Mouse (Mus musculus): ENCODE measurements at regions not wholly inside any gene's neighbourhood (a gene's known extent, or its start where the extent isn't known, plus 50 kb on each side); places are given as distances from the start of the nearest gene placed in this dataset.
A peak's percentile ranks its signal among the peaks of the same experiment; 100 is the strongest.

GRCm38 (mm10) chr8:126877039-126877365, 68.6 kb downstream of the Tomm20 start:
- WGBS: 74% methylated on average over 9 of the region's 9 CpGs
- ATAC-seq (replicated peaks; ENCODE audit: extremely low read depth, insufficient read depth, low FRiP score): no peak

GRCm38 (mm10) chr8:126876300-126877038, 69.2 kb downstream of the Tomm20 start:
- Histone ChIP-seq H3K27me3 (ENCODE audit: control insufficient read depth, insufficient read depth, low read length) (no peaks in the 10 kb centered on the region), H3K4me2 (ENCODE audit: low read depth, low read length) (no peak overlapping the region), H3K9ac (ENCODE audit: low read length) (no peak overlapping the region), H3K36me3 (ENCODE audit: control insufficient read depth, insufficient read depth) (no peaks in the 10 kb centered on the region), H3K9me3 (replicated peaks; ENCODE audit: control insufficient read depth, low read length) (no peaks in the 10 kb centered on the region), H3K27ac (ENCODE audit: low read length) (no peak overlapping the region), H3K4me1 (ENCODE audit: control insufficient read depth, insufficient read depth, low read length) (peaks cover 7% of the 10 kb centered on the region), H3K4me3 (ENCODE audit: low read length) (no peak overlapping the region)
- no peak for ATAC-seq (replicated peaks; ENCODE audit: extremely low read depth, insufficient read depth, low FRiP score)
- WGBS: 56% methylated on average over 9 of the region's 9 CpGs

More at GRCm38 (mm10) chr8:126877039-126877365, 68.6 kb downstream of the Tomm20 start:
- Histone ChIP-seq H3K4me3 (ENCODE audit: low read length) (no peak overlapping the region), H3K27ac (ENCODE audit: low read length) (no peak overlapping the region), H3K9ac (ENCODE audit: low read length) (no peak overlapping the region), H3K4me1 (ENCODE audit: control insufficient read depth, insufficient read depth, low read length) (peaks cover 13% of the 10 kb centered on the region), H3K9me3 (replicated peaks; ENCODE audit: control insufficient read depth, low read length) (no peaks in the 10 kb centered on the region), H3K4me2 (ENCODE audit: low read depth, low read length) (no peak overlapping the region), H3K36me3 (ENCODE audit: control insufficient read depth, insufficient read depth) (no peaks in the 10 kb centered on the region), H3K27me3 (ENCODE audit: control insufficient read depth, insufficient read depth, low read length) (no peaks in the 10 kb centered on the region)

GRCm38 (mm10) chr8:126875491-126876155, 70.0 kb downstream of the Tomm20 start:
- Histone ChIP-seq H3K4me1 (ENCODE audit: control insufficient read depth, insufficient read depth, low read length) (peaks cover 6% of the 10 kb centered on the region), H3K27me3 (ENCODE audit: control insufficient read depth, insufficient read depth, low read length) (no peaks in the 10 kb centered on the region), H3K27ac (ENCODE audit: low read length) (0 out of 2 replicates have a peak overlapping the region, but pooled peaks have one; percentile 6), H3K9me3 (replicated peaks; ENCODE audit: control insufficient read depth, low read length) (no peaks in the 10 kb centered on the region), H3K36me3 (ENCODE audit: control insufficient read depth, insufficient read depth) (no peaks in the 10 kb centered on the region), H3K4me3 (ENCODE audit: low read length) (no peak overlapping the region), H3K9ac (ENCODE audit: low read length) (no peak overlapping the region), H3K4me2 (ENCODE audit: low read depth, low read length) (no peak overlapping the region)
- 83% methylated on average over 7 of the region's 7 CpGs for WGBS
- ATAC-seq (replicated peaks; ENCODE audit: extremely low read depth, insufficient read depth, low FRiP score): no peak

- 100% methylated on average over 1 of the region's 1 CpGs for WGBS
- H3K27ac ChIP-seq (ENCODE audit: low read length): no peak overlapping the region
- no peak overlapping the region for H3K4me3 ChIP-seq (ENCODE audit: low read length)
- H3K9me3 ChIP-seq (replicated peaks; ENCODE audit: control insufficient read depth, low read length): no peaks in the 10 kb centered on the region
- ATAC-seq (replicated peaks; ENCODE audit: extremely low read depth, insufficient read depth, low FRiP score): no peak
- peaks cover 6% of the 10 kb centered on the region for H3K4me1 ChIP-seq (ENCODE audit: control insufficient read depth, insufficient read depth, low read length)
- no peaks in the 10 kb centered on the region for H3K27me3 ChIP-seq (ENCODE audit: control insufficient read depth, insufficient read depth, low read length)
- no peak overlapping the region for H3K4me2 ChIP-seq (ENCODE audit: low read depth, low read length)
- H3K36me3 ChIP-seq (ENCODE audit: control insufficient read depth, insufficient read depth): no peaks in the 10 kb centered on the region
- H3K9ac ChIP-seq (ENCODE audit: low read length): no peak overlapping the region
These were observed 70.8 kb downstream of the Tomm20 start for GRCm38 (mm10) chr8:126874846-126875245.

- Histone ChIP-seq H3K4me3 (ENCODE audit: low read length) (no peak overlapping the region), H3K27me3 (ENCODE audit: control insufficient read depth, insufficient read depth, low read length) (no peaks in the 10 kb centered on the region), H3K27ac (ENCODE audit: low read length) (no peak overlapping the region), H3K9me3 (replicated peaks; ENCODE audit: control insufficient read depth, low read length) (no peaks in the 10 kb centered on the region), H3K9ac (ENCODE audit: low read length) (no peak overlapping the region), H3K4me2 (ENCODE audit: low read depth, low read length) (no peak overlapping the region), H3K4me1 (ENCODE audit: control insufficient read depth, insufficient read depth, low read length) (peaks cover 6% of the 10 kb centered on the region), H3K36me3 (ENCODE audit: control insufficient read depth, insufficient read depth) (no peaks in the 10 kb centered on the region)
- no peak for ATAC-seq (replicated peaks; ENCODE audit: extremely low read depth, insufficient read depth, low FRiP score)
- WGBS: 69% methylated on average over 6 of the region's 6 CpGs
These were observed 71.4 kb downstream of the Tomm20 start for GRCm38 (mm10) chr8:126874126-126874730.

- no peak for ATAC-seq (replicated peaks; ENCODE audit: extremely low read depth, insufficient read depth, low FRiP score)
- WGBS: 50% methylated on average over 7 of the region's 7 CpGs
- no peak overlapping the region for H3K9ac ChIP-seq (ENCODE audit: low read length)
- H3K9me3 ChIP-seq (replicated peaks; ENCODE audit: control insufficient read depth, low read length): no peaks in the 10 kb centered on the region
- H3K4me3 ChIP-seq (ENCODE audit: low read length): no peak overlapping the region
- H3K27me3 ChIP-seq (ENCODE audit: control insufficient read depth, insufficient read depth, low read length): no peaks in the 10 kb centered on the region
- H3K36me3 ChIP-seq (ENCODE audit: control insufficient read depth, insufficient read depth): no peaks in the 10 kb centered on the region
- H3K27ac ChIP-seq (ENCODE audit: low read length): no peak overlapping the region
- no peak overlapping the region for H3K4me2 ChIP-seq (ENCODE audit: low read depth, low read length)
- H3K4me1 ChIP-seq (ENCODE audit: control insufficient read depth, insufficient read depth, low read length): peaks cover 6% of the 10 kb centered on the region
These were observed 72.3 kb downstream of the Tomm20 start for GRCm38 (mm10) chr8:126873306-126873705.

GRCm38 (mm10) chr8:126872574-126872973, 73.1 kb downstream of the Tomm20 start:
- Histone ChIP-seq H3K27me3 (ENCODE audit: control insufficient read depth, insufficient read depth, low read length) (no peaks in the 10 kb centered on the region), H3K4me2 (ENCODE audit: low read depth, low read length) (no peak overlapping the region), H3K27ac (ENCODE audit: low read length) (no peak overlapping the region), H3K36me3 (ENCODE audit: control insufficient read depth, insufficient read depth) (no peaks in the 10 kb centered on the region), H3K4me3 (ENCODE audit: low read length) (no peak overlapping the region), H3K9me3 (replicated peaks; ENCODE audit: control insufficient read depth, low read length) (no peaks in the 10 kb centered on the region), H3K9ac (ENCODE audit: low read length) (no peak overlapping the region), H3K4me1 (ENCODE audit: control insufficient read depth, insufficient read depth, low read length) (peaks cover 6% of the 10 kb centered on the region)
- 83% methylated on average over 4 of the region's 4 CpGs for WGBS
- ATAC-seq (replicated peaks; ENCODE audit: extremely low read depth, insufficient read depth, low FRiP score): no peak

- Histone ChIP-seq H3K9me3 (replicated peaks; ENCODE audit: control insufficient read depth, low read length) (no peaks in the 10 kb centered on the region), H3K4me2 (ENCODE audit: low read depth, low read length) (no peak overlapping the region), H3K4me3 (ENCODE audit: low read length) (no peak overlapping the region), H3K36me3 (ENCODE audit: control insufficient read depth, insufficient read depth) (no peaks in the 10 kb centered on the region), H3K4me1 (ENCODE audit: control insufficient read depth, insufficient read depth, low read length) (peaks cover 6% of the 10 kb centered on the region), H3K27me3 (ENCODE audit: control insufficient read depth, insufficient read depth, low read length) (no peaks in the 10 kb centered on the region), H3K27ac (ENCODE audit: low read length) (no peak overlapping the region), H3K9ac (ENCODE audit: low read length) (no peak overlapping the region)
- 86% methylated on average over 8 of the region's 8 CpGs for WGBS
- no peak for ATAC-seq (replicated peaks; ENCODE audit: extremely low read depth, insufficient read depth, low FRiP score)
These were observed 73.5 kb downstream of the Tomm20 start for GRCm38 (mm10) chr8:126872133-126872532.

- Histone ChIP-seq H3K9me3 (replicated peaks; ENCODE audit: control insufficient read depth, low read length) (no peaks in the 10 kb centered on the region), H3K4me3 (ENCODE audit: low read length) (no peak overlapping the region), H3K36me3 (ENCODE audit: control insufficient read depth, insufficient read depth) (no peaks in the 10 kb centered on the region), H3K4me1 (ENCODE audit: control insufficient read depth, insufficient read depth, low read length) (no peaks in the 10 kb centered on the region), H3K4me2 (ENCODE audit: low read depth, low read length) (no peak overlapping the region), H3K27me3 (ENCODE audit: control insufficient read depth, insufficient read depth, low read length) (no peaks in the 10 kb centered on the region), H3K27ac (ENCODE audit: low read length) (no peak overlapping the region), H3K9ac (ENCODE audit: low read length) (no peak overlapping the region)
- no peak for ATAC-seq (replicated peaks; ENCODE audit: extremely low read depth, insufficient read depth, low FRiP score)
- 71% methylated on average over 1 of the region's 1 CpGs for WGBS
These were observed 76.2 kb downstream of the Tomm20 start for GRCm38 (mm10) chr8:126869464-126869850.

Measured in heart, embryonic 16.5 days (tissue).